Mouse (Mus musculus): ENCODE measurements around the gene Tcte2. TPM values are rescaled to one million over a fixed set of nuclear protein-coding genes. Genes with fewer than 3 reads are reported as not detected.

The Tcte2 gene
- polyA plus RNA-seq, 1 experiment from 2014 or later: 16.8 TPM

GRCm38 (mm10) chr17:13671732-13672131 lies 89.9 kb downstream of the Tcte2 start:
- Histone ChIP-seq H3K36me3 (ENCODE audit: control insufficient read depth, insufficient read depth, low read length) (no peaks in the 10 kb centered on the region), H3K27ac (ENCODE audit: low read depth, low read length) (no peak overlapping the region), H3K4me3 (ENCODE audit: low read depth, low read length) (no peak overlapping the region), H3K4me1 (replicated peaks; ENCODE audit: control insufficient read depth, insufficient read depth, low read length) (peaks cover 20% of the 10 kb centered on the region), H3K9ac (ENCODE audit: low read depth, low read length) (no peak overlapping the region), H3K4me2 (replicated peaks; ENCODE audit: low read depth, low read length) (no peak overlapping the region), H3K9me3 (ENCODE audit: control insufficient read depth, low read length) (no peaks in the 10 kb centered on the region), H3K27me3 (ENCODE audit: control insufficient read depth, insufficient read depth, low read length) (no peaks in the 10 kb centered on the region)
- ATAC-seq (ENCODE audit: low FRiP score): no peak
- DNase-seq (ENCODE audit: low spot score): no peak
- 53% methylated on average over 4 of the region's 4 CpGs for WGBS

GRCm38 (mm10) chr17:13670227-13670626 lies 91.4 kb downstream of the Tcte2 start:
- Histone ChIP-seq H3K27me3 (ENCODE audit: control insufficient read depth, insufficient read depth, low read length) (no peaks in the 10 kb centered on the region), H3K4me3 (ENCODE audit: low read depth, low read length) (no peak overlapping the region), H3K27ac (ENCODE audit: low read depth, low read length) (no peak overlapping the region), H3K4me1 (replicated peaks; ENCODE audit: control insufficient read depth, insufficient read depth, low read length) (peaks cover 18% of the 10 kb centered on the region), H3K9me3 (ENCODE audit: control insufficient read depth, low read length) (no peaks in the 10 kb centered on the region), H3K36me3 (ENCODE audit: control insufficient read depth, insufficient read depth, low read length) (no peaks in the 10 kb centered on the region), H3K9ac (ENCODE audit: low read depth, low read length) (no peak overlapping the region), H3K4me2 (replicated peaks; ENCODE audit: low read depth, low read length) (no peak overlapping the region)
- ATAC-seq (ENCODE audit: low FRiP score) (no peak), DNase-seq (ENCODE audit: low spot score) (no peak)

- Histone ChIP-seq H3K4me1 (replicated peaks; ENCODE audit: control insufficient read depth, insufficient read depth, low read length) (peaks cover 18% of the 10 kb centered on the region), H3K9ac (ENCODE audit: low read depth, low read length) (no peak overlapping the region), H3K27ac (ENCODE audit: low read depth, low read length) (peak overlapping the region; percentile 74), H3K9me3 (ENCODE audit: control insufficient read depth, low read length) (no peaks in the 10 kb centered on the region), H3K4me2 (replicated peaks; ENCODE audit: low read depth, low read length) (peak overlapping the region; percentile 0; the same call in 1 of the 2 replicates), H3K27me3 (ENCODE audit: control insufficient read depth, insufficient read depth, low read length) (no peaks in the 10 kb centered on the region), H3K4me3 (ENCODE audit: low read depth, low read length) (no peak overlapping the region), H3K36me3 (ENCODE audit: control insufficient read depth, insufficient read depth, low read length) (no peaks in the 10 kb centered on the region)
- ATAC-seq (ENCODE audit: low FRiP score) (0 out of 2 replicates have a peak, but pooled peaks have one; percentile 2), DNase-seq (ENCODE audit: low spot score) (peak; percentile 31)
- 28% methylated on average over 8 of the region's 8 CpGs for WGBS
Observed at GRCm38 (mm10) chr17:13669206-13669605, 92.4 kb downstream of the Tcte2 start.

GRCm38 (mm10) chr17:13668052-13669015 lies 93.3 kb downstream of the Tcte2 start:
- Histone ChIP-seq H3K9me3 (ENCODE audit: control insufficient read depth, low read length) (no peaks in the 10 kb centered on the region), H3K36me3 (ENCODE audit: control insufficient read depth, insufficient read depth, low read length) (no peaks in the 10 kb centered on the region), H3K9ac (ENCODE audit: low read depth, low read length) (peak overlapping the region; percentile 49), H3K27ac (ENCODE audit: low read depth, low read length) (peak overlapping the region; percentile 74), H3K4me3 (ENCODE audit: low read depth, low read length) (no peak overlapping the region), H3K27me3 (ENCODE audit: control insufficient read depth, insufficient read depth, low read length) (no peaks in the 10 kb centered on the region), H3K4me2 (replicated peaks; ENCODE audit: low read depth, low read length) (0 out of 2 replicates have a peak overlapping the region, but pooled peaks have one; percentile 0), H3K4me1 (replicated peaks; ENCODE audit: control insufficient read depth, insufficient read depth, low read length) (peaks cover 18% of the 10 kb centered on the region)
- WGBS: 7% methylated on average over 16 of the region's 16 CpGs
- peak; percentile 92 for ATAC-seq (ENCODE audit: low FRiP score)
- peak; percentile 71 for DNase-seq (ENCODE audit: low spot score)

DNA sequence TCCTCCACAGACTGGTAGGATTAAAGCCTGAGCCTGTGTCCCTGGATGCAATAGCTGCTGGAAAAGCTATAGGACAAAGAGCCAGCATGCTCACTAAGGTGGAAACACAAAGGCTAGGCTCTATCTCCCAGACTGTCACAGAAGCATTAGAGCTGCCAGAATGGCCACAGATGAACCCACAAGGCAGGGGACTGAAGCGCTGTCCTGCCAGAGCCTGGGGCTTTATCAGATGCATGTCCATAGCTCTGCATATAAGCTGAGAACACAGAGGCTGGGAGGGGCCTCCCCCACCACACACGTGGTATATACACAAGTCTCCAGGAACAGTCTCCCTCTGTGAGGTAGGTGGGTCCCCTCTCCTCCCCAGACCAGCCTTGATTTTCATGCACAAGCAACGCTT lies 94.6 kb downstream of the Tcte2 start:
- peak; percentile 34 for ATAC-seq (ENCODE audit: low FRiP score)
- WGBS: 24% methylated on average over 3 of the region's 3 CpGs

DNA sequence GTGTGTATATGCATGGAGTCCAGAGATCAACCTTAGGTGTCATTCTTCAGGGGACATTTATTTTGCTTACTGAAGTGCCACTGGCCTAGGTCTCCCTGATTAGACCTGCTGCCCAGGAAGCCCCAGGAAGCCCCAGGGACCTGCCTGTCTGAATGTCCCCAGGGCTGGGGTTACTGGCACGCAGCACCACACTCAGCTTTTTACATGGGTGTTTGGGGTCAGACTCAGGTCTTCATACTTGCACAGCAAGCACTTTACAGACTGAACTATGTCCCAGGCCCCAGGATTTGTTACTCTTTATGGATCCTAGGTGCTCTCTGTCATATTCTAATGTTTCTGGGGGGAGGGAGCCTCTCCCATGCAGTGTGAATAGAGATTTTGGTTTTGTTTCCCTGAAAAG lies 95.9 kb downstream of the Tcte2 start:
- Histone ChIP-seq H3K4me3 (ENCODE audit: low read depth, low read length) (no peak overlapping the region), H3K9me3 (ENCODE audit: control insufficient read depth, low read length) (no peaks in the 10 kb centered on the region), H3K27ac (ENCODE audit: low read depth, low read length) (no peak overlapping the region), H3K4me1 (replicated peaks; ENCODE audit: control insufficient read depth, insufficient read depth, low read length) (peaks cover 18% of the 10 kb centered on the region), H3K4me2 (replicated peaks; ENCODE audit: low read depth, low read length) (no peak overlapping the region), H3K36me3 (ENCODE audit: control insufficient read depth, insufficient read depth, low read length) (no peaks in the 10 kb centered on the region), H3K27me3 (ENCODE audit: control insufficient read depth, insufficient read depth, low read length) (no peaks in the 10 kb centered on the region), H3K9ac (ENCODE audit: low read depth, low read length) (no peak overlapping the region)
- ATAC-seq (ENCODE audit: low FRiP score): no peak
- no peak for DNase-seq (ENCODE audit: low spot score)
- WGBS: 71% methylated on average over 1 of the region's 1 CpGs

More for the DNA sequence above, 94.6 kb downstream of the Tcte2 start:
- no peak overlapping the region for H3K4me2 ChIP-seq (replicated peaks; ENCODE audit: low read depth, low read length)
- no peaks in the 10 kb centered on the region for H3K36me3 ChIP-seq (ENCODE audit: control insufficient read depth, insufficient read depth, low read length)
- H3K4me3 ChIP-seq (ENCODE audit: low read depth, low read length): no peak overlapping the region
- peaks cover 18% of the 10 kb centered on the region for H3K4me1 ChIP-seq (replicated peaks; ENCODE audit: control insufficient read depth, insufficient read depth, low read length)
- H3K27me3 ChIP-seq (ENCODE audit: control insufficient read depth, insufficient read depth, low read length): no peaks in the 10 kb centered on the region
- H3K9me3 ChIP-seq (ENCODE audit: control insufficient read depth, low read length): no peaks in the 10 kb centered on the region
- H3K9ac ChIP-seq (ENCODE audit: low read depth, low read length): no peak overlapping the region
- peak; percentile 45 for DNase-seq (ENCODE audit: low spot score)
- H3K27ac ChIP-seq (ENCODE audit: low read depth, low read length): peak overlapping the region; percentile 34

DNA sequence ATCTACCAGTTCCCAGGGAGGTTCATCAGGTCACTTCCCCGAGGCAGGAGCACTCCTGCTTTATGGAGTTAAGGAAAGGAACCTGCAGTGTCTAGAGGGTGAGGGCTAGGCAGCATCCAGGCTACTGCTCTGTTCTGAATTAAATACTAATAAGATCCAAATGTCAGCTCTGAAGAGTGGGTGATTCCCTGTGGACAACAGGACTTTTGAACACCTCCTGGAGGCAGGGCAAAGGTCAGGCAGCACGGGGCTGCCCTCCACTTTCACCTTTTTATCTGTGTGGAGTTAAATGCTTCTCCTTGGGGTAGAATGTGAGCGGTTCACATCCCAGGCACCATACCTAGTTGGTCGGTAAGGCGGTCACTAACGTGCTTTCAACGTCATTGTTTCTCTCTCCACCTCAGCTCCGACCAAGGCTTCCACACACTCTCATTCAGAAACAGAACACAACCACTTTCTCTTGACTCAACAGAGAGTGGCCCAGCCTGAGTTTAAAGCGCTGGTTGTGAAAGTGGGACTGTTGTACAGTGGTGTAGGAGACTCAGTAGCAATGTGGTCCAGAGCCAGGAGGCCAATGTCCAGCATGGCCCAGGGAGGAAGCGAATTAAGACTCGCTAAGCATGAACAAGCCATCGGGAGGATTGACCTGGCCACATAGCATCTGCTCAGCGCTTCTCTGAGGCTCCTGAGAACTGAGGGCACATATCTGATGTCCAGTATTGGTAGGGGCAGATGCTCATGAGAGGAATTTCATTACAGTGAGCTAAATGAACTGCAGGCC lies 98.0 kb downstream of the Tcte2 start:
- Histone ChIP-seq H3K4me1 (replicated peaks; ENCODE audit: control insufficient read depth, insufficient read depth, low read length) (peaks cover 14% of the 10 kb centered on the region; the same call in 1 of the 2 replicates), H3K36me3 (ENCODE audit: control insufficient read depth, insufficient read depth, low read length) (no peaks in the 10 kb centered on the region), H3K27ac (ENCODE audit: low read depth, low read length) (no peak overlapping the region), H3K4me3 (ENCODE audit: low read depth, low read length) (no peak overlapping the region), H3K9ac (ENCODE audit: low read depth, low read length) (no peak overlapping the region), H3K4me2 (replicated peaks; ENCODE audit: low read depth, low read length) (no peak overlapping the region), H3K9me3 (ENCODE audit: control insufficient read depth, low read length) (no peaks in the 10 kb centered on the region), H3K27me3 (ENCODE audit: control insufficient read depth, insufficient read depth, low read length) (no peaks in the 10 kb centered on the region)
- DNase-seq (ENCODE audit: low spot score): no peak
- no peak for ATAC-seq (ENCODE audit: low FRiP score)
- 72% methylated on average over 13 of the region's 13 CpGs for WGBS
